Mouse (Mus musculus) midbrain, embryonic 10.5 days (tissue): ENCODE measurements at regions not wholly inside any gene's neighbourhood (a gene's known extent, or its start where the extent isn't known, plus 50 kb on each side); places are given as distances from the start of the nearest gene placed in this dataset.

Experiments used
- DNase-seq: peaks from one replicate; pipeline ENCODE4 v3.0.0-alpha.2; 2017; ENCODE audit warnings: low spot score
- H3K27ac ChIP-seq: fragments of 300-500 bp; sonication (generic); replicated peaks from 2 replicates; pipeline ENCODE4 v1.5.1; 2016; ENCODE audit warnings: mild to moderate bottlenecking
- H3K27me3 ChIP-seq: fragments of 300-500 bp; sonication (generic); 2 replicates; pipeline ENCODE4 v1.6.1; 2016; ENCODE audit warnings: low read depth, mild to moderate bottlenecking; ENCODE audit not compliant: poor library complexity, severe bottlenecking
- H3K36me3 ChIP-seq: fragments of 300-500 bp; sonication (generic); 2 replicates; pipeline ENCODE4 v1.6.1; 2016; ENCODE audit warnings: mild to moderate bottlenecking, moderate library complexity
- H3K4me1 ChIP-seq: fragments of 300-500 bp; sonication (generic); 2 replicates; pipeline ENCODE4 v1.6.1; 2016
- H3K4me3 ChIP-seq: fragments of 300-500 bp; sonication (generic); 2 replicates; pipeline ENCODE4 v1.5.1; 2016; ENCODE audit warnings: mild to moderate bottlenecking, moderate library complexity
- H3K9me3 ChIP-seq: fragments of 300-500 bp; sonication (generic); replicated peaks from 2 replicates; pipeline ENCODE4 v1.6.1; 2016; ENCODE audit warnings: mild to moderate bottlenecking
- WGBS: fragments of 180-500 bp; shearing (Covaris S2); methylation state at CpG from one replicate; pipeline ENCODE4 v1.1.7; 2016; 5-methylcytosine and 5-hydroxymethylcytosine counted together

DNA sequence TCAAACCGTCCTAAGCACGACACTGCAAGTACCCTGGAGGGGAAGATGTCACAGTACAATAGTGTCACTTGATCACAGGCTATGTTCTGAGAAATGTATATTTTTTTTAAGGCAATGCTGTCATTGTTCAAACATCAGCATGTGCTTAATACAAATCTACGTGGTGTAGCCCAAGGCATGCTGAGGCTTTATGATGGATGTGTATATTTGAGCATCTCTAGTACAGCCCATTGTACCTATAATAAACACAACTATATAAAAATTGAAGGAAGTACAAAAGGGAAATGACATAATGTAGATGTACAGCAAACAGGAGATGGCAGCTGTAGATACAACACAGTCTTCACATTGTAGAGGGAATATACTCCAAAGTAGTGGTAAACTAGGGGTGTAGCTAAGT, 309.2 kb downstream of the Galc start:
- Histone ChIP-seq H3K27ac (no peak overlapping the region), H3K4me3 (no peak overlapping the region), H3K36me3 (no peaks in the 10 kb centered on the region), H3K4me1 (no peaks in the 10 kb centered on the region), H3K27me3 (no peaks in the 10 kb centered on the region), H3K9me3 (no peaks in the 10 kb centered on the region; the same call in 1 of the 2 replicates)
- no peak for DNase-seq
- 89% methylated on average over 3 of the region's 3 CpGs for whole genome bisulfite sequencing

GRCm38 (mm10) chr12:97947421-97947820, 311.8 kb downstream of the Galc start:
- Histone ChIP-seq H3K27ac (no peak overlapping the region), H3K36me3 (no peaks in the 10 kb centered on the region), H3K27me3 (no peaks in the 10 kb centered on the region), H3K9me3 (no peaks in the 10 kb centered on the region; the same call in 1 of the 2 replicates), H3K4me1 (no peaks in the 10 kb centered on the region), H3K4me3 (no peak overlapping the region)
- 97% methylated on average over 8 of the region's 8 CpGs for WGBS
- DNase-seq: no peak

DNA sequence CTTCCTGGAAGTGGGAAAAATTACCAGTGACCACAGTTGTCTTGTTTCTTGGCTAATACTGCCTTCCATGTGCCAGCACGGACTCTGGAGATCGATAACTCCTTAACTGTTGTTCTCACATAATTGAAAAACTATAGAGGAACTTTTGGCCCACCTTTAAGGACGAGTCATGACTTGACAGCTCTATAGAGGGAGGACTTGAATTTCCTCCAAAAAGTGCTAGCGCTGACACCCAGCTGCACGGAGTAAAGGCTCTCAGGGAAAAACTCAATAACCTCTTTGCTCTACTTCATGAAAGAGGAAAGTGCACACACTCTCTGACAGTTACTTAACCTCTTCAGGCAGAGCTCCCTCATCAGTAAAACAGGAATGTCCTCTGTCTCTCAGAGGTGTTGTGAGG, 320.9 kb downstream of the Galc start:
- Histone ChIP-seq H3K27ac (no peak overlapping the region), H3K9me3 (no peaks in the 10 kb centered on the region), H3K36me3 (no peaks in the 10 kb centered on the region), H3K27me3 (no peaks in the 10 kb centered on the region), H3K4me3 (no peak overlapping the region), H3K4me1 (no peaks in the 10 kb centered on the region)
- WGBS: 82% methylated on average over 5 of the region's 5 CpGs
- no peak for DNase-seq

DNA sequence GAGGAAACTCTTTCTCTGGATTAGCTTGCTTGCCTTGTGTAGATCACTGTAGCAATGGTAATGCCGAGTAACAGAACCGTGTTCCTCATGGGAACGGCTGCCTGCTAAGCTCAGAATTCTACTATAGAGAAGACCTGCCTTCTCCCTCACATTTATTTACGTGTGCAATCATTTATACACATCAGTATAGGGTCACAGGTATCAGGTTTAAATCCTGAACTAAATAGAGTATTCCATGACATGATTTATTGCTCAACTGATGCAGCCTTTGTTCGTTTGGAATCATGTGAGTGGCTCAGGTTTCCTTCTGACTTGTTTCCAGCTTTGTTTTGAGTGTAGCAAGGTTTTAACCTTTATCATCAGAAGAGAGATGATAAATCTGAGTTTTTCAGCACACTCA, 329.4 kb downstream of the Galc start:
- no peaks in the 10 kb centered on the region for H3K36me3 ChIP-seq
- DNase-seq: no peak
- H3K27me3 ChIP-seq: no peaks in the 10 kb centered on the region
- WGBS: 87% methylated on average over 5 of the region's 5 CpGs
- H3K27ac ChIP-seq: no peak overlapping the region
- H3K4me3 ChIP-seq: no peak overlapping the region
- peaks cover 3% of the 10 kb centered on the region; the same call in 1 of the 2 replicates for H3K4me1 ChIP-seq
- H3K9me3 ChIP-seq: no peaks in the 10 kb centered on the region

GRCm38 (mm10) chr12:97927036-97927435, 332.2 kb downstream of the Galc start:
- Histone ChIP-seq H3K27ac (no peak overlapping the region), H3K36me3 (no peaks in the 10 kb centered on the region), H3K4me3 (no peak overlapping the region), H3K27me3 (no peaks in the 10 kb centered on the region), H3K4me1 (peaks cover 3% of the 10 kb centered on the region; the same call in 1 of the 2 replicates), H3K9me3 (no peaks in the 10 kb centered on the region)
- WGBS: 81% methylated on average over 1 of the region's 1 CpGs
- DNase-seq: no peak

DNA sequence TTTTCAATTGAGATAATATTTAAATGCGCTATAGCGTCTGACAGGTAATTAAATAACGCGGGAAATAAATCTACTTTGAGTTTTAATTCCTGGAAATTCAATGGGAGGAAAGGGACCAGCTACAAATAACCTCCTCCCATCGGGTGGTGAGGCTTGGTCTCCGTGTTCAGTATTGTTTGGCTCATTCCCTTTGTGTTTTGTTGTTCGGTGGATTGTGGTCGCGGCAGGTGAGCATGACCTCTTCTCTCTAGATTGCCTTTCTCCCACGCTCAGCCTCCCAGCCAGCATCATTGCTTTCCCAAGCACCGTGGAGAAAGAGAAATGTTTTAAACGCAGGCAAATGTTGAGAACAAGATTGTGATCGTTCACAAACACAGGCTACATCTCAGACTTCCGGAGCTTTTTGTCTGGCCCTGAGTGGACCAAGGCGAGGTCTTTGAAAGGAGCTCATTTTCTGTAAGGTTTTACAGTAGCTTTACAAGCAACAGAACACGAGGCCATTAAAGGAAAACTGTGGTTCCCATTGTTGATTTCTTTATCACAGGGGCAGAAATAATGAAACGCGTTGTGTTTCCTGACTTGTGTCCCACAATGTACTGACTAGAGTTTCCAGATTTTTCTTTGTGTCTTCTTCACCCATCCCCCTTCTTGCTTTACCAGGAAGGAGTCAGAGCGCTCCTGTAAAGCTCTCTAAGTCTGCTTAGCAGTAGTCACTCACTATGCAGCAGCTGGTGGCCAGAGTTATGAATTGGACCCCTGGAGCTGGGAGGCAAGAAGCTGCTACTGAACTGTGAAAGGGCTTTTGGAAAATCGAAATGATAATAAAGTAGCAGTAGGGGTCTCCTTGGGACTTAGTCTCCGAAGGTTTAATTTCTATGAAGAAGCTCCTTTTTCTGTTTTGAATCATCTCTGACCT, 337.7 kb downstream of the Galc start:
- DNase-seq: peak; percentile 19
- H3K9me3 ChIP-seq: no peaks in the 10 kb centered on the region
- no peak overlapping the region for H3K4me3 ChIP-seq
- no peaks in the 10 kb centered on the region for H3K27me3 ChIP-seq
- peaks cover 8% of the 10 kb centered on the region; the same call in 1 of the 2 replicates for H3K4me1 ChIP-seq
- 44% methylated on average over 21 of the region's 21 CpGs for WGBS
- peak overlapping the region; percentile 63 for H3K27ac ChIP-seq
- no peaks in the 10 kb centered on the region for H3K36me3 ChIP-seq

DNA sequence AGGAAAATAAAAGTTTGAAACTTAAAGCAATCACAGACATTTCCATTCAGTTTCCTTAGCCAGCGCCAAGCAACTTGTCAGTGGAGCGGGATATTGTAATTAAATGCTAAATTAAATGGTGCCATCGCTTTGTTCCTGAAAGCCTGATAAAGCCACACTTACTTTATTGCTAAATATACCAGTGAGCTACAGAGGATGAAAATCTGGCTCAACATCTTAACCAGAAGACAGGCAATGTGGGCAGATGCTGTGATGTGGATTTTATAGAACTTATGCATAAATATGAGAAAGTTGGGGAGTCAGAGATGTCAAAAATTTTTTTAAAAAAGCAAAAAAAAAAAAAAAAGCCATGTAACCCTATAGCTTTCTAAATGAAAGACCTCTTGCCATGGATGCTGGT, 340.8 kb downstream of the Galc start:
- no peak for DNase-seq
- Histone ChIP-seq H3K27ac (no peak overlapping the region), H3K4me3 (no peak overlapping the region), H3K4me1 (peaks cover 8% of the 10 kb centered on the region; the same call in 1 of the 2 replicates), H3K27me3 (no peaks in the 10 kb centered on the region), H3K9me3 (no peaks in the 10 kb centered on the region), H3K36me3 (no peaks in the 10 kb centered on the region)
- 92% methylated on average over 3 of the region's 3 CpGs for WGBS

- H3K4me1 ChIP-seq: no peaks in the 10 kb centered on the region
- 85% methylated on average over 4 of the region's 4 CpGs for WGBS
Measured at GRCm38 (mm10) chr12:97915026-97915425, 344.2 kb downstream of the Galc start.

GRCm38 (mm10) chr12:97912730-97913129, 346.5 kb downstream of the Galc start:
- Histone ChIP-seq H3K27ac (no peak overlapping the region), H3K4me1 (no peaks in the 10 kb centered on the region), H3K9me3 (no peaks in the 10 kb centered on the region), H3K4me3 (no peak overlapping the region), H3K27me3 (no peaks in the 10 kb centered on the region), H3K36me3 (no peaks in the 10 kb centered on the region)
- 95% methylated on average over 1 of the region's 1 CpGs for WGBS
- no peak for DNase-seq

More at GRCm38 (mm10) chr12:97915026-97915425, 344.2 kb downstream of the Galc start:
- Histone ChIP-seq H3K36me3 (no peaks in the 10 kb centered on the region), H3K27ac (no peak overlapping the region), H3K27me3 (no peaks in the 10 kb centered on the region), H3K9me3 (no peaks in the 10 kb centered on the region), H3K4me3 (no peak overlapping the region)
- DNase-seq: no peak

GRCm38 (mm10) chr12:97899266-97899665, 360.0 kb downstream of the Galc start:
- 85% methylated on average over 5 of the region's 5 CpGs for WGBS
- no peaks in the 10 kb centered on the region for H3K27me3 ChIP-seq
- H3K9me3 ChIP-seq: no peaks in the 10 kb centered on the region
- DNase-seq: no peak
- no peak overlapping the region for H3K27ac ChIP-seq
- H3K4me3 ChIP-seq: no peak overlapping the region
- no peaks in the 10 kb centered on the region for H3K36me3 ChIP-seq
- H3K4me1 ChIP-seq: peaks cover 3% of the 10 kb centered on the region

- Histone ChIP-seq H3K4me1 (no peaks in the 10 kb centered on the region), H3K27ac (no peak overlapping the region), H3K9me3 (no peaks in the 10 kb centered on the region), H3K4me3 (no peak overlapping the region), H3K27me3 (no peaks in the 10 kb centered on the region), H3K36me3 (no peaks in the 10 kb centered on the region)
- 87% methylated on average over 2 of the region's 2 CpGs for whole genome bisulfite sequencing
- DNase-seq: no peak
Measured at GRCm38 (mm10) chr12:97898178-97898577, 361.1 kb downstream of the Galc start.

GRCm38 (mm10) chr12:97895981-97896380, 363.3 kb downstream of the Galc start:
- no peaks in the 10 kb centered on the region for H3K36me3 ChIP-seq
- 0 out of 2 replicates have a peak, but pooled peaks cover 4% of the 10 kb centered on the region for H3K27me3 ChIP-seq
- H3K4me1 ChIP-seq: no peaks in the 10 kb centered on the region
- no peak overlapping the region for H3K27ac ChIP-seq
- 90% methylated on average over 2 of the region's 2 CpGs for WGBS
- no peak overlapping the region for H3K4me3 ChIP-seq
- H3K9me3 ChIP-seq: no peaks in the 10 kb centered on the region
- DNase-seq: no peak

DNA sequence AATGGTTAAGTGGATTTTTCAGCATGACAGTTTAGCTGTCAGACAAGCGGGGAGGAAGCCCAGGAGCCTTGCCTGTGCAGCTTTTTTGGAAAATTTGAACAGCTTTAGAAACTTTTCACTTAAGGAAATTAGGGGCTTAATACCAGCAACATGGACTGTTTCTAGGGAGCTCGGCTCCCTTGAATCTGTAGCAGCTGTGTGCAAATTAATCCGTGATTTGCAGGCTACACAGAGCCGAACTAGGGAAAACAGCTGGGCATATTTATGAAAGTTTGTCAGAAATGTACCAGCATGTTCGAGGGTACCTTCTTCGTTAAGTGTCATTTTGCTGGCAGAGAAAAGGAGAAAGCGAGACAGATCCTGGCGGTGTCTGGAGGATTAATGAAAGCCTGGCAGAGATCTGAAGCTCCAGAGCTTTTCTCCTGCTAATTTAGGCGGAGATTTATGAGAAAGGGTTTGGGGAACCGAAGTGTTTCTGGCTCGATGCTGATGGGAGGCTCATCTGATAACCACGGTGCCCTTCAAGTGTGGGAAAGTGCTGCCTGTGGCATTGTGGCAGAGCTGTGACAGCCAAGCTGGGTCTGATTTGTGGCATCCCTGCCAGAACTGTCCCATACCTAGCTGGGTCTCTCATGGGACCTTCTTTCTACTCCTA, 370.3 kb downstream of the Galc start:
- H3K36me3 ChIP-seq: no peaks in the 10 kb centered on the region
- peaks cover 22% of the 10 kb centered on the region for H3K4me1 ChIP-seq
- H3K27me3 ChIP-seq: 0 out of 2 replicates have a peak, but pooled peaks cover 4% of the 10 kb centered on the region
- no peaks in the 10 kb centered on the region for H3K9me3 ChIP-seq
- peak; percentile 28 for DNase-seq
- WGBS: 17% methylated on average over 12 of the region's 12 CpGs
- H3K27ac ChIP-seq: peak overlapping the region; percentile 69
- H3K4me3 ChIP-seq: peak overlapping the region; percentile 32
